Mouse (Mus musculus): ENCODE measurements around the gene Efna3. TPM values are rescaled to one million over a fixed set of nuclear protein-coding genes. Genes with fewer than 3 reads are reported as not detected.
A peak's percentile ranks its signal among the peaks of the same experiment; 100 is the strongest.

Gene Efna3
- polyA plus RNA-seq, 1 experiment from 2014 or later = 40.5 TPM

DNA sequence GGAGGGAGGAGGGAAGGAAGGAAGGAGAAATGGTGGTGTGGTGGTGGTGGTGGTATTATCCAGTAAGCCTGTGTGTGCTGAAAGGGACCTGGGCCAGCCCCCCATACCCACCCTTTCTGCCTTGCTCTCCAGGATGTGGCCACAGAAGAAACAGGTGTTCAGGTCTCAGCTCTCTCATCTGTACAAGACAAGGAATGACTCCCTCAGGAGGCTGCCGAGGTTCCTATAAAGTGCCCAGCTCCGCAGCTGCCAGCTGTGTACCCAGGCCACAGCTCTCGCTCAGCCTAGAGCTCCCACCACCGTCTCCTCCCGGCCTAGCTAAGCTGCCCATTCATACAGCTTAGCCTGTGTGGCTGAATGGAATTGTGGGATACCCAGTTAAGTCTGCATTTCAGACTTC is 30.5 kb downstream of the Efna3 start:
- Histone ChIP-seq H3K9me3 (no peaks in the 10 kb centered on the region), H3K4me1 (no peaks in the 10 kb centered on the region), H3K27me3 (replicated peaks) (no peaks in the 10 kb centered on the region), H3K27ac (no peak overlapping the region), H3K9ac (no peak overlapping the region), H3K36me3 (replicated peaks) (no peaks in the 10 kb centered on the region), H3K4me3 (no peak overlapping the region), H3K4me2 (no peak overlapping the region)
- ATAC-seq (replicated peaks) = no peak
- 66% methylated on average over 5 of the region's 5 CpGs for whole genome bisulfite sequencing

DNA sequence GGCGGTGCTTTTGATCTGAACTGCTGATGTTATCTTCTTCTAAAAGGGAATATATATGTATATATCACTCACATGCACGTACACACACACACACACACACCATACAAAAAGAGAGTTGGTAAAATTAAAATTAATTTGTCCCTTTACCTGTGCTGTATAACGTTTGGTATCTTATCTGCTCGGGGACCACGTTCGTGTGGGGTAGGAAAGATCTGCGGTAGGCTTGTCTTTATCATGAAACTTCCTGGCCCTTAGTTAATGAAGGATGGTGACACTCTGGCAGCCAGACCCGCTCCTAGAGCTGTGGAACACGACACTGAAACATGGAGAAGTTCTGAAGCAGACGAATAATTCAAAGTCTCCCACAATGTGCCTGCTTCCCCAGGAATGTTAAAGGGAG is 30.9 kb downstream of the Efna3 start:
- Histone ChIP-seq H3K9me3 (no peaks in the 10 kb centered on the region), H3K27ac (no peak overlapping the region), H3K27me3 (replicated peaks) (no peaks in the 10 kb centered on the region), H3K4me1 (no peaks in the 10 kb centered on the region), H3K4me3 (no peak overlapping the region), H3K9ac (no peak overlapping the region), H3K4me2 (no peak overlapping the region), H3K36me3 (replicated peaks) (no peaks in the 10 kb centered on the region)
- ATAC-seq (replicated peaks) = no peak
- WGBS = 83% methylated on average over 10 of the region's 10 CpGs

DNA sequence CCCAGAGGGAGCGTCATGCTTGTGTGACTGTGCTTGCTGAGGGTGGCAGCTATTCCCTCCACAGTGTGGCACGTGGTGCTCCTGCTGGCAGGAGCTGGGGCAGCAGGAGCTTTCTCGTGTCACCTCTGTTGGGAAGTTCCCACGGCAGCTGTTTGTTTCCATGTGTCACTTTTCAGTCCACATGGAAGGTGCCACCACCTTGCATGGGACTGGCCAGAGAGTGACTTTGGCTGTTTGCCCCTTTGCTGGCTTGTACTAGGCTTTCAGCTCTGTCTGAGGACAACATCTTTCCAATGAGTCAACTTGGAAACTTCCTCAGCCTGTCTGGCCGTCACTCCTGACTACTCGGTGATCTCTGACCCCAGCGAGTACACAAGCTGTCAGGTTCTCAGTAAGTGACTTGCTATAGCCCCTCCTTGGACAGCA is 34.2 kb downstream of the Efna3 start:
- WGBS = 49% methylated on average over 7 of the region's 7 CpGs
- H3K27me3 ChIP-seq (replicated peaks) = no peaks in the 10 kb centered on the region
- ATAC-seq (replicated peaks) = no peak
- H3K4me2 ChIP-seq = no peak overlapping the region
- H3K36me3 ChIP-seq (replicated peaks) = no peaks in the 10 kb centered on the region
- no peak overlapping the region for H3K27ac ChIP-seq
- H3K9ac ChIP-seq = no peak overlapping the region
- no peak overlapping the region for H3K4me3 ChIP-seq
- no peaks in the 10 kb centered on the region for H3K4me1 ChIP-seq
- H3K9me3 ChIP-seq = no peaks in the 10 kb centered on the region

DNA sequence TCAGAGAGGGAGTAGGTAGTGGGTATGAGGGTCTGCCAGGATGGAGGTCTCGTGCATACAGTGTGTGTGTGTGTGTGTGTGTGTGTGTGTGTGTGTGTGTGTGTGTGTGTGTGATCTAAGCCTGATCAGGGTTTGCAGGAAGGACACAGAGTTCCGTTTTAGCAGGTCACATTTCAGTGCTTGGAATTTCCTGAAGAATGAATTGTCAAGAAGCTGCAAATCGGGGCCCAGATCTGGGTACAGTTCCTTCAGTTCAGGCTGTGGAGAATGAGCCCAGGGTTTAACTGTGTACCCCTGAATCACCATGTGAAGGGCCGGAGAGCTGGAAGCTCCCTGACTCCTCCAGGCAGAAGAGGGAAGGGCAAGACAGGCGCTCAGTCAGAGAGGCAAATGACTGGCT is 35.5 kb downstream of the Efna3 start:
- H3K4me2 ChIP-seq = no peak overlapping the region
- no peaks in the 10 kb centered on the region for H3K4me1 ChIP-seq
- H3K27ac ChIP-seq = no peak overlapping the region
- no peak overlapping the region; the same call in 1 of the 2 replicates for H3K9ac ChIP-seq
- no peaks in the 10 kb centered on the region for H3K9me3 ChIP-seq
- WGBS = 67% methylated on average over 5 of the region's 5 CpGs
- H3K36me3 ChIP-seq (replicated peaks) = no peaks in the 10 kb centered on the region
- H3K4me3 ChIP-seq = no peak overlapping the region
- ATAC-seq (replicated peaks) = no peak
- no peaks in the 10 kb centered on the region for H3K27me3 ChIP-seq (replicated peaks)

DNA sequence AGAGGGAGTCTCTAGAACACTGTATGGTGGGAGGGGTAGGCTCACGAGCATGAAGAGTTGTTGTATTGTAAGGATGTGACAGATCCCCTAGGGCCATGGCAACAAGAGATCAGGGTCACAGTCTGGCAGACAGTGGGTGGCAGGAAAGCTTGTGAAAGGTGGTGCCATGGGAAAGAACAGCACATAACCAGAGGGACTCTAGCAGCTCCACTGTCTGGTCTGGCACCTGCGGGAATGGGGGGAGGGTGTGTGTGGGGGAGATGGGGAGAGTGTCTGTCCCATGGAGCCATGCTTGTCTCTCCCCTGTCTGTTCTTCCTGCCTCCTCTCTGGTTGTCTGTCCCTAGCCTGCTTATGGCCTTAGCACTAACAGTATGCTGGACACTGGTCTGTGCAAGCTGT is 37.2 kb downstream of the Efna3 start:
- H3K27ac ChIP-seq = no peak overlapping the region
- no peak overlapping the region for H3K4me2 ChIP-seq
- H3K4me3 ChIP-seq = no peak overlapping the region
- WGBS = 31% methylated on average over 2 of the region's 2 CpGs
- peaks cover 14% of the 10 kb centered on the region for H3K4me1 ChIP-seq
- no peak overlapping the region for H3K9ac ChIP-seq
- no peaks in the 10 kb centered on the region for H3K9me3 ChIP-seq
- no peaks in the 10 kb centered on the region for H3K36me3 ChIP-seq (replicated peaks)
- no peak for ATAC-seq (replicated peaks)
- peaks cover 8% of the 10 kb centered on the region for H3K27me3 ChIP-seq (replicated peaks)

DNA sequence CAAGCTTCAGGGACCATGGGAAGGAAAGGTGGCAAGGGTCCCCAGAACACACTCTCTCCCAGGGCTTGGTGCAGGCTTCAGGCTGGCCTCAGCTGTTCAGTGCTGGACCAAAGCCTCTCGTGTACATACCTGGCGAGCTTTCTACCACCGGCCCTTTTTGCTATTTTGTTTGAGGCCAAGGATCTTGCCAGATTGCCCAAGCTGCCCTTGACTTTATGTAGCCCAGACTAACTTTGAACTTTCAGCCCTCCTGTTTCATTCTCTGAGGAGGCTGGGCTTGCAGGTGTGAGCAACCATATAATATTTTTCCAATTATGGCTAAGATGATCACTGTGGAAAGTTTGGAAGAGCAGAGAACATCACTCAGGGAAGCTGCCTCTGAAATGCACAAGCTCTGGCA is 38.5 kb downstream of the Efna3 start:
- WGBS = 82% methylated on average over 3 of the region's 3 CpGs
- ATAC-seq (replicated peaks) = no peak
- Histone ChIP-seq H3K4me3 (no peak overlapping the region), H3K27me3 (replicated peaks) (peaks cover 8% of the 10 kb centered on the region), H3K9ac (no peak overlapping the region), H3K4me1 (peaks cover 26% of the 10 kb centered on the region), H3K27ac (no peak overlapping the region), H3K36me3 (replicated peaks) (no peaks in the 10 kb centered on the region), H3K9me3 (no peaks in the 10 kb centered on the region), H3K4me2 (no peak overlapping the region)

DNA sequence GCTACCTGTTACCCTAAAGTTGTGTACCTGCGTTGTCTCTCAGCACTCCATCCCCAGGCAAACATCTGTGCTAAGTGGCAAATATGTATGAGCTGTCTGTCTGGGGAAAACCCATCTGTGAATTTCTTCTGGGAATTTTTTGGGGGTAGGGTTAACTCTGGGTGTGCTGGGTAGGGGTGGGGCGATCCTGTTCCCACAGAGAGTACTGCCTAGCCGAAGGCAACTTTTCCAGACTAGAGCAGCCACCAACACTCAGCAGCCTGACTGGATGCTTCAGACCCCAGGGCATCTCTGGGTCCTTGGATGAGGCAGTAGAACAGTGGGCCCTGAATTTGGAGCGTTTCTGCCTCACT is 40.5 kb downstream of the Efna3 start:
- H3K4me3 ChIP-seq = no peak overlapping the region
- WGBS = 18% methylated on average over 4 of the region's 4 CpGs
- H3K27me3 ChIP-seq (replicated peaks) = peaks cover 26% of the 10 kb centered on the region
- H3K9me3 ChIP-seq = no peaks in the 10 kb centered on the region
- ATAC-seq (replicated peaks) = no peak
- no peak overlapping the region for H3K27ac ChIP-seq
- H3K9ac ChIP-seq = no peak overlapping the region
- H3K36me3 ChIP-seq (replicated peaks) = no peaks in the 10 kb centered on the region
- peaks cover 30% of the 10 kb centered on the region for H3K4me1 ChIP-seq
- H3K4me2 ChIP-seq = no peak overlapping the region

DNA sequence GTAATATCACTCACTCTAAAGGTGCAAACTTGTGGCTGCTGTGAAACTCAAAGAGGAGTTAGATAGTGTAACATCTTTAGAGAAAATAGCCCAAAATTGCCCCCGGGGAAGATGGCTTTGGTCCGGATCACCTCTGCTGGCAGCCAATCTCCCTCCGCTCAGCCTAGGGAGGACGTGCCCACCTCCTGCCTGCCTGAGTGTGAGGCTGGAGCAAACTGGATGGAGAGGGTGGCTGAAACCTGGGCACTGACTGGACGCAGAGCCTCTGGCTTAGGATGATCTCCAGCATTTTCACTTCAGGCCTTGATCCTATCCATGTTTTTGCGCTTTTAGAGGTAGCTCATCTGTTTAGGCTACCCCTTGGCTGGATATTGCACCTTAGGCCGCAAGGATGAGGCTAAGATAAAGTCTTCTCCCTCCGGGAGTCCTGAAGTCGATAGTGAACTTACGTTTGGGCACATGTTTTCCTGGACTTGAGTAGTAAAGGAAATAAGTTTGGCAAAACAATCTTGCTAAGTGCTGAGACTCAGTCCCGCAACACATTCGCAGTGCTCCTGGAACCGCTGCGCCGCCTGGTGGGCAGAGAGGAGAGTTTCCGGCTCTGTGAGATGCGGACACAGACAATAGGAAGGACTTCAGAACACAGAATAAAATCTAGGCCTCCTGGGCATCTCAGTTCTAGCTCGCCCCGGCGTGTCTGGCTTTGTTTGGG is 41.0 kb downstream of the Efna3 start:
- no peaks in the 10 kb centered on the region for H3K9me3 ChIP-seq
- peaks cover 30% of the 10 kb centered on the region for H3K4me1 ChIP-seq
- ATAC-seq (replicated peaks) = no peak
- H3K27ac ChIP-seq = no peak overlapping the region
- H3K4me2 ChIP-seq = peak overlapping the region; percentile 64
- peak overlapping the region; percentile 40 for H3K4me3 ChIP-seq
- H3K36me3 ChIP-seq (replicated peaks) = no peaks in the 10 kb centered on the region
- peak overlapping the region; percentile 9; the same call in 1 of the 2 replicates for H3K9ac ChIP-seq
- 13% methylated on average over 20 of the region's 20 CpGs for WGBS
- H3K27me3 ChIP-seq (replicated peaks) = peaks cover 27% of the 10 kb centered on the region

DNA sequence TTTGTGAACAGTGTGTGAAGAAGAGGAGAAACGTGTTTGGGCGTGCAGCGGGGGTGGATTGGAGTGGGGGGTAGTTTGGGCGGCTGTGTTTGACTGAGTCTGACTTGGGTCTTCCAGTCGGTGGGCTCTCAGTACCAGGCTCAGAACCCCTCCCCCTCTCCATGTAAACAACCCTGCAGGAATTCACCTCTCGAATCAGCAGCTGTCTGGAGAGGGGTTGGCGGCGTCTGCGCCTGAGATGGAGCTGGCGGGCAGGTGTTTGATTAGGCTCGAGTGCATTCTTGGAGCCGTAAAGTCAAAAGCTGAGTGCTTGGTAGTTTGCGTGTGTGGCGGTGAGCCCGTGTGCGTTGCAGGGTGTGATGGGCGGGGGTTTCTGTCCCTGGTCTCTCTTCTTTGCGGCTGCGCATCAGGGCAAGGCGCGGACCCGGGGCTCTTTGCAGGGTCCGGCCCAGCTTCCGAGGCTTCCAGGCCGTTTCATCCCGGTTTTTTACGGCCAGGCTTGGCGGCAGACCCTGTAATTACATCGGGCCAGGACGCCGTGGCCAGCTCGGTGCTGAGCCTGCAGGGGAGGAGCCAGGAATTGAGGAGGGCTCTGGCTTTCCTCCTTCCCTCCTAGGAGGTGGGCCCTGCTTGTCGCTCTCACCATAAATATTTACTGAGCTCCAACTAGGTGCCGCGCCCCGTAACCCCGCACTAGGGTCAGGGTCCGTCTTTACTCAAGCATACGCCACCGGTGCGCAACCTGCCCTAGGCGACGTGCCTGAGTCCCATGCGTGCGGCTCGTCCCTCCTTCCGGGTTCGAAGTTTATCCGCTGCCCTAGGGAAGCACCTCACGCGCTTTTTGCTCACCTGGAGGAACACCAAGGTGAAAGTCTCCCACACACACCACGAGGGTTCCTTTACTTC is 41.9 kb downstream of the Efna3 start, which contains the start of gene Efna1:
Gene Efna1, minus strand, starts transcription at position 537 of the 906 bp plus-strand sequence.
- no peaks in the 10 kb centered on the region for H3K36me3 ChIP-seq (replicated peaks)
- H3K9ac ChIP-seq = peak within 1 kb of the TSS; percentile 9
- peak within 1 kb of the TSS; percentile 64 for H3K4me2 ChIP-seq
- H3K27ac ChIP-seq = no peak within 1 kb of the TSS
- peak; percentile 32 for ATAC-seq (replicated peaks)
- WGBS = under 1% methylated on average over 52 of the region's 52 CpGs
- peaks cover 27% of the 10 kb centered on the region for H3K27me3 ChIP-seq (replicated peaks)
- H3K4me3 ChIP-seq = peak within 1 kb of the TSS; percentile 40
- H3K9me3 ChIP-seq = no peaks in the 10 kb centered on the region
- peaks cover 30% of the 10 kb centered on the region for H3K4me1 ChIP-seq

DNA sequence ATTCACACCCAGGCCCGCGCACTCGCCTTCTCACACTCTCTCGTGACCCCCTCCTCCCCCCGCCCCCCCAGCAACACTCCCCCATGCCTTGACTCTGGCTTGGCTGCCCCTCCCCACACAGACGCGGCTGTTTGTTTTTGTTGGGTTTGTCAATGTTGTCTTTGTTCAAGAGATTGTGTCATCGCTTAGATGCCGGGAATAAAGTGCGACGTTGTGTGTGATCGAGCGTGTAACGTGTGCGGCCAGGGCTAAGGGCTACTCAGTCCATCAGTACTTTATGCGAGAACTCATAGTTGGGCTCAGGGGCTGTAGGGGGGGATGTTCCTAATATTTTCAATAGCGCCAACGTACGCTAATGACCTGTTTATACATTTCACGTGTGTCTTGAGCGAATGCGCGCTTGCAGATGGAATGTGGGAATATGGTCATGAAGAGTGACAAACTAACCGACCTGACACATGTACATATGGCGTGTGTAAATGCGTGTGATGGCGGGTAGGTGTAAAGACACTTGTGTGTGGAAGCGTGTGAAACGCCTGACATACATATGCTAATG is 42.6 kb downstream of the Efna3 start:
- Histone ChIP-seq H3K36me3 (replicated peaks) (no peaks in the 10 kb centered on the region), H3K27me3 (replicated peaks) (peaks cover 27% of the 10 kb centered on the region), H3K27ac (peak overlapping the region; percentile 35; the same call in 1 of the 2 replicates), H3K4me3 (peak overlapping the region; percentile 40), H3K4me1 (peaks cover 30% of the 10 kb centered on the region), H3K4me2 (peak overlapping the region; percentile 64), H3K9me3 (no peaks in the 10 kb centered on the region), H3K9ac (peak overlapping the region; percentile 9)
- WGBS = under 1% methylated on average over 29 of the region's 29 CpGs
- peak; percentile 21; the same call in 1 of the 2 replicates for ATAC-seq (replicated peaks)

DNA sequence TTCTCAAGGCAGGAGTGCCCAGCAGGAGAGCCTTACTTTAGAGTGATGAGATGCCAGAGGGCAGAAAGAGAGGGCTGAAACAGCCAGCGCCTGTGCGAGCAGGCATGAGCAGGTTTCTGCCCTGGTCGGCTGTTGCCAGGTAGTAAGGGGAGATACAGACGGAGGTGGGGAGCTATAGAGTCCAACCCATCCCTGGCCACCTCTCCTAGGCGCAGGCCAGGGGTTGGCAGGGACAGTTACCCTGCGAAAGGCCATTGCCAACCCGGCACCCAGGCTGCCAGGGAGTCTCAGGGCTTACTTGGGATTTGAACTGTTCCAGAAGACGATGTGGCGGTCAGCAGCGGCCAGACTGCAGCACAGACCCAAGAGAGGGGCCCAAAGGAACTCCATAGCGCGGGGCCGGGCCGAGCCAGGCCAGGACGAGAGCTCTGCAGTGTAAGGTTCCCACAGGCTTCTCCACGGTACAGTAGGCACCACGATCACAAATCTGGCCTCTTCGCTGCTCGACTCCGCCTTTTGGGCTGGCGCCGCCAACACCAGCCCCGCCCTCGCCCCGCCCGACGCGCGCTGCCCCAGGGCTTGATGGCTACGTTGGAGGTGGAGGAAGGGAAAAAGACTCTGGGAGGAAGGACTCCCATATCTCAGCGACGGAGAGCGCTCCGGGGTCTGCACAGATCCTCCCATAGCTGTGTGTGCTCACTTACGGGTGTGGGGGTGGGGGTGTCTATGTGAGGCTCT is 43.4 kb downstream of the Efna3 start:
- Histone ChIP-seq H3K9ac (peak overlapping the region; percentile 9), H3K9me3 (no peaks in the 10 kb centered on the region), H3K4me2 (peak overlapping the region; percentile 64), H3K4me3 (peak overlapping the region; percentile 40), H3K36me3 (replicated peaks) (no peaks in the 10 kb centered on the region), H3K27ac (peak overlapping the region; percentile 35), H3K4me1 (peaks cover 30% of the 10 kb centered on the region), H3K27me3 (replicated peaks) (peaks cover 27% of the 10 kb centered on the region)
- ATAC-seq (replicated peaks) = peak; percentile 69
- 2% methylated on average over 35 of the region's 35 CpGs for WGBS

DNA sequence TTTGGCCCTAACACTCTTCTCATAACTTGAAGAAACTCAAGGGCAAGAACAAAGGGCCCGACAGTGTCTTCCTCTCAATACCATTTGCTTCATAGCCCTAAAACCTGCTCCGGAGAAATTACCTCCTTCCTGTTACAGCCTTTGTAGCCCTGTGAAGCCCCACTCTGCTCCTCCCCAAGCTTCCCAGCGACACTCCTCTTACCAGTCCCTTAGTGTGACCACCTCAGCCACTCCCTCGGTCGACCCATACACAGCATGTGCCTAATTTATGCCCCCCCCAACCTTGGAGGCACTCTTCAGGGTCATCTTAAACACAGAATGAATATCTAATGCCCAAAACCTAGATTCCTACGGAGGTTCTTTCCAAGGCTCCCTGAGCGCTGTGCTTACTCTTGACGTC is 44.1 kb downstream of the Efna3 start:
- Histone ChIP-seq H3K4me1 (peaks cover 30% of the 10 kb centered on the region), H3K9me3 (no peaks in the 10 kb centered on the region), H3K27me3 (replicated peaks) (peaks cover 27% of the 10 kb centered on the region), H3K4me2 (peak overlapping the region; percentile 64), H3K36me3 (replicated peaks) (no peaks in the 10 kb centered on the region), H3K4me3 (peak overlapping the region; percentile 40; the same call in 1 of the 2 replicates), H3K27ac (no peak overlapping the region; the same call in 1 of the 2 replicates), H3K9ac (no peak overlapping the region)
- 32% methylated on average over 8 of the region's 8 CpGs for WGBS
- ATAC-seq (replicated peaks) = no peak
